Mouse (Mus musculus): Measurements from ENCODE around the gene Narfl.
"Not testable (repeated sequence)": the region's sequence is repeated elsewhere in the genome, so short reads cannot be mapped to it uniquely, and the experiment has no call there.

The Narfl gene

DNA sequence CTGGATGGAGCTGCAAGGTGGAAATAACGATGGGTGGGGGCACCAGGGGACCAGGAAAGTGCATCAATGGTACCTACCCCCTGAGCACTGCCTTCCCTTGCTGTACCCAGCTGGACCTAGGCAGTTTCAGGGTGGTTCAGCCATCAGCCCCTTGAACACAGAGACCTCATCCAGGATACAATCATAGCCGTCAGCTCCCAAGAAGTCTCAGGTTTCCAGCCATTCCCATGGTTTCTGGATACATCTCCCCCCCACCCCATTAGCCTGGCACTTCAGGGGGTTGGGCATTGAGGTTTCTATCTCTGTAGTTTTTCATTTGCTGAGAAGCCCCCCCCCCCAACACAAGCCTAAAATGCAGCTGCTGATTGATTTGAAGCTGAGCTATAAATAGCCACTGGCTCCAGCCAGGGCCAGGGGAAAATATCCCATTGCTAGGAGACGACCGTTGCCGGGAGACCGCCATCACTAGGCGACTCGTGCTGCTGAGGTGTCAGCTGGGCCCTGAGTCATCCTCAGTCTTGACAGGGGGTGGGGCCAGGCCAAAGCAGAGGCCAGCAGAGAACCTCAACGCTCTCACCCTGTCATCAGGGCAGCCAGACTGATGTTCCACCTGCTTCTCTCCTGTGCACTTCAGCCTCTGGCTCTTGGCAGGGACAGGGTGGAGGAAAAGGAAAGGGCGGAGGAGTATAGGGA, 29.4 kb downstream of the Narfl start:
- no peak for DNase-seq (ENCODE audit: low spot score in 2 of 2)

DNA sequence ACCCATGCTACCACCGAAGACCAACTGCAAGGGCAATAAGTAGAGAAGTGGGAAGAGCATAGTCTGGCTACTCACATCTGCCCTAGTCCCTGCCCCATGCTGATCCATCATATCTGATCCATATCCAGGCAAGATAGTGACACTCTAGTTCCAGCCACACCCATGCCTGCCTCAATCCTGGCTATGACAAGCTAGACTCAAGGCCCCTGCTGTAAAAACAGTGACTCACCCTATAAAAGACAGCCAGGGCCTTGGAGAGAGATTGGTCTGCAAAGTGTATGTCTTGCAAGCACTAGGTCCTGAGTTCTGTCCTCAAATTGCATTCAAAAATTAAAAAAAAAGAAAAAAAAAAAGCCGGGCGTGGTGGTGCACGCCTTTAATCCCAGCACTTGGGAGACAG, 32.9 kb downstream of the Narfl start:
- DNase-seq (ENCODE audit: low spot score in 2 of 2) = no peak

GRCm38 (mm10) chr17:25807452-25807851, 33.9 kb downstream of the Narfl start:
- not testable (repeated sequence) for DNase-seq (ENCODE audit: low spot score in 2 of 2)

GRCm38 (mm10) chr17:25808028-25808427, 34.5 kb downstream of the Narfl start:
- no peak for DNase-seq (ENCODE audit: low spot score in 2 of 2)

- no peak for DNase-seq (ENCODE audit: low spot score in 2 of 2)
Measured at GRCm38 (mm10) chr17:25808789-25809605, 35.4 kb downstream of the Narfl start, which contains the start of gene Fbxl16. Gene Fbxl16 (plus strand): TSS chr17:25809085.

- no peak for DNase-seq (ENCODE audit: low spot score in 2 of 2)
Measured at GRCm38 (mm10) chr17:25809606-25810340, 36.2 kb downstream of the Narfl start.

DNA sequence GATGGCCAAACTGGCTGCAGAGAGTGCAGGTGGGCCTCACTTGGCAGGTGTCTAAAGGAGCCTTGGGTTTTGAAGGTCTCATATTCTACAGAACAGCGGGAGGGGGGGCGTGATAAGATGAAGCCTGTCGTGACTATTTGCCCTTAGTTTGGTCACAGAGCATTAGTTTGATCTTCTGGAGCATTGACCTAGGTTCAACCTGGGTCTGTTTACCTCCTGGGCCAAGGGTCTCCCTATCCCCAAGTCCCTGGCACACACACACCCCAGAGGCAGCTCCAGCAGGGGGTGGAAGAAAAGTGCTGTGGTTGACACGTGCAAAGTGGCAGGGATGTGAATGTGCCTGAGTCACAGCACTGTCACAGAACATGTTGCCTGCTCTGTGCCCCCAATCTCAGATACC, 37.3 kb downstream of the Narfl start:
- no peak for DNase-seq (ENCODE audit: low spot score in 2 of 2)

GRCm38 (mm10) chr17:25813471-25813870, 39.9 kb downstream of the Narfl start:
- DNase-seq (ENCODE audit: low spot score in 2 of 2) = peak; percentile 67 to 70

- no peak for DNase-seq (ENCODE audit: low spot score in 2 of 2)
Measured at GRCm38 (mm10) chr17:25817662-25818061, 44.1 kb downstream of the Narfl start.

DNA sequence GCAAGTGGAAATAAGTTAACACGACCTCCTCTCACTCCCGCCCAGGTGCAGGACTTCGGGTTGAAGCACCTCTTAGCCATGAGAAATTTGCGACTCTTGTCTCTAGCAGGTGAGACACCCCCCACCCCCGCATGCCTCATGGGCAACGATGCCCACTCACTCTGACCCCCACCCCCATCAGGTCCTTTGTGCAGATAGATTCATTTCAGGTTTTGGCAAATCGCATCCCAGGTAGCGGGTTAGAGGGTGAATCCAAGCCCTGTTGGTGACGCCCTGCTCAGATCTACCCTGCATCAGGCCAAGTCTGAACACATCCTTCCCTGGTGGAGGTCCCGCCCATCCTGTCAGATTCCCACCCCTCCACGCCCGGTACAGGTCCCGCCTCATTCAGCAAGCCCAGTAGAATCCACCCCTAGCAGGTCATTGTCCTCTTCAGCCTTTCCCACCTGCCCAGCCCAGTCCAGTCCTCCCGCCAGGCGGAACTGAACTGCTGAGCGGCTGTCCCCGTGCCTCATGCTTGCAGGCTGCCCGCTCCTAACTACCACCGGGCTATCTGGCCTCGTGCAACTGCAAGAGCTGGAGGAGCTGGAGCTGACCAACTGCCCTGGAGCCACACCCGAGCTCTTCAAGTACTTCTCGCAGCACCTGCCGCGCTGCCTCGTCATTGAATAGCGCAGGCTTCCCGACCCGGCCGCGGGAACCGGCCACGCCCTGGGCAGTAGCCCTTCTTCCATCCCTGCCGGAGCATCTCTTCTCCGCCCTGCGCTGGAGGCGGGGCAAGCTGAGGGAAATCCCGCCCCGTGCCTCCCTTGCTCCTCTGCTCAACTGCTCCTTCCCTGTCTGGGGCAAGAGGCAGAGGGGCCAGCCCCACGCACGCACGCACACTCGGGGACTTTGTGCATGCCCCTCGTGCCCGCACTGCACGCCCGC, 45.5 kb downstream of the Narfl start:
- no peak for DNase-seq (ENCODE audit: low spot score in 2 of 2)

- DNase-seq (ENCODE audit: low spot score in 2 of 2) = peak in 1 of 2 experiments; percentile 56
Measured at GRCm38 (mm10) chr17:25823452-25823851, 49.9 kb downstream of the Narfl start, which contains the start of gene Wdr24. Gene Wdr24 (plus strand): TSS chr17:25823627.

GRCm38 (mm10) chr17:25824362-25825142, 51.0 kb downstream of the Narfl start:
- no peak for DNase-seq (ENCODE audit: low spot score in 2 of 2)

GRCm38 (mm10) chr17:25825311-25825710, 51.7 kb downstream of the Narfl start:
- no peak for DNase-seq (ENCODE audit: low spot score in 2 of 2)

- no peak for DNase-seq (ENCODE audit: low spot score in 2 of 2)
Measured at GRCm38 (mm10) chr17:25825984-25826570, 52.5 kb downstream of the Narfl start.

DNA sequence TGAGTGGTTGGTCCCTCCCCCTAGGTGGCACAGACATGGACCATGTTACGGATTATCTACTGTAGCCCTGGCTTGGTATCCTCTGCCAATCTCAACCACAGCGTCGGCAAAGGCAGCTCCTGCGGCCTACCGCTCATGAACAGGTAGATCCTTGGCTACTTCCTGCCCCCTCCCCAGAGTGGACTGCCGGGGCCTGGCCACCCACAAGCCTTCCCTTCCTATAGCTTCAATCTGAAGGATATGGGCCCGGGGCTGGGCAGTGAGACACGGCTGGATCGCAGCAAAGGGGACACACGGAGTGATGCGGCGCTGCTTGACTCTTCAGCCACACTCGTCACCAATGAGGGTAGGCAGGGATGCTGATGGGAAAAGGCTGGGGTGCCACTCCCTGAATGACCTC, 53.4 kb downstream of the Narfl start:
- no peak for DNase-seq (ENCODE audit: low spot score in 2 of 2)

- no peak for DNase-seq (ENCODE audit: low spot score in 2 of 2)
Measured at GRCm38 (mm10) chr17:25827546-25828222, 54.1 kb downstream of the Narfl start.

DNA sequence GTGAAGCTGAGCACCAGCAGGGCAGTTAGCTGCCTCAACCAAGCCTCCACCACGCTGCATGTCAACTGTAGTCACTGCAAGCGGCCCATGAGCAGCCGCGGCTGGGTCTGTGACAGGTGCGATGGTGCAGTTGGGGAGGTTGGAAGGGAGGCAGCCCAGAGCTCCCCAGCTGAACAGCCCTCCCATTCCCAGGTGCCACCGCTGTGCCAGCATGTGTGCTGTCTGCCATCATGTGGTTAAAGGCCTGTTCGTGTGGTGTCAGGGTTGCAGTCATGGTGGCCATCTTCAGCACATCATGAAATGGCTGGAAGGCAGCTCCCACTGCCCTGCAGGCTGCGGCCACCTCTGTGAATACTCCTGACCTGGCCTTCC, 54.6 kb downstream of the Narfl start:
- no peak for DNase-seq (ENCODE audit: low spot score in 2 of 2)

- DNase-seq (ENCODE audit: low spot score in 2 of 2) = peak; percentile 65 to 66
Measured at GRCm38 (mm10) chr17:25828712-25829557, 55.4 kb downstream of the Narfl start, which contains the start of gene Jmjd8. Gene Jmjd8 (plus strand): TSS chr17:25828867.
